Mouse (Mus musculus) limb, embryonic 11.5 days (tissue): ENCODE results near the gene Lcn4. TPM values are rescaled to one million over a fixed set of nuclear protein-coding genes. Genes with fewer than 3 reads are reported as not detected.
A peak's percentile ranks its signal among the peaks of the same experiment; 100 is the strongest.

Experiments
- ATAC-seq: fragments of 200-750 bp; cut with Nextera tagmentation; 2 replicates; pipeline ENCODE4 v1.8.0; 2017; ENCODE audit warnings: low read depth; ENCODE audit not compliant: insufficient number of reproducible peaks, low FRiP score, low TSS enrichment
- DNase-seq: peaks from one replicate; pipeline ENCODE4 v3.0.0-alpha.2; 2015; ENCODE audit warnings: low spot score
- H3K27ac ChIP-seq: fragments of 300-500 bp; sonication (generic); replicated peaks from 2 replicates; pipeline ENCODE4 v1.5.1; 2014; ENCODE audit warnings: low read depth, mild to moderate bottlenecking, low read length
- H3K27me3 ChIP-seq: fragments of 300-500 bp; sonication (generic); 2 replicates; pipeline ENCODE4 v1.6.1; 2014; ENCODE audit warnings: mild to moderate bottlenecking, low read length, mixed read lengths; ENCODE audit not compliant: control insufficient read depth, insufficient read depth
- H3K36me3 ChIP-seq: fragments of 300-500 bp; sonication (generic); 2 replicates; pipeline ENCODE4 v1.6.1; 2014; ENCODE audit warnings: mild to moderate bottlenecking, low read length, moderate library complexity, mixed read lengths; ENCODE audit not compliant: control insufficient read depth, insufficient read depth
- H3K4me1 ChIP-seq: fragments of 300-500 bp; sonication (generic); 2 replicates; pipeline ENCODE4 v1.6.1; 2014; ENCODE audit warnings: low read length, mixed read lengths; ENCODE audit not compliant: control insufficient read depth, insufficient read depth
- H3K4me2 ChIP-seq: fragments of 300-500 bp; sonication (generic); 2 replicates; pipeline ENCODE4 v1.6.1; 2014; ENCODE audit warnings: low read depth, mild to moderate bottlenecking, moderate library complexity; ENCODE audit not compliant: severe bottlenecking
- H3K4me3 ChIP-seq: fragments of 300-500 bp; sonication (generic); 2 replicates; pipeline ENCODE4 v1.5.1; 2014; ENCODE audit warnings: low read depth, low read length
- H3K9ac ChIP-seq: fragments of 300-500 bp; sonication (generic); 2 replicates; pipeline ENCODE4 v1.6.1; 2014; ENCODE audit warnings: mild to moderate bottlenecking, low read length
- H3K9me3 ChIP-seq: fragments of 300-500 bp; sonication (generic); 2 replicates; pipeline ENCODE4 v1.6.1; 2016; ENCODE audit warnings: low read length; ENCODE audit not compliant: control insufficient read depth
- WGBS: fragments of 180-500 bp; shearing (Covaris S2); extraction: QIAGEN DNeasy Blood & Tissue Kit; methylation state at CpG from one replicate; pipeline ENCODE4 v1.1.7; 2014; 5-methylcytosine and 5-hydroxymethylcytosine counted together
- polyA plus RNA-seq: library from polyadenylated mRNA; unstranded; fragments of >200 nt; fragmentation: Nextera tagmentation; extraction: Ambion mirVana; gene quantifications from 2 replicates; pipeline ENCODE4 v1.2.1, GENCODE M21; 2014

Gene Lcn4
- polyA plus RNA-seq, 1 experiment from 2014 or later, result not detected

DNA sequence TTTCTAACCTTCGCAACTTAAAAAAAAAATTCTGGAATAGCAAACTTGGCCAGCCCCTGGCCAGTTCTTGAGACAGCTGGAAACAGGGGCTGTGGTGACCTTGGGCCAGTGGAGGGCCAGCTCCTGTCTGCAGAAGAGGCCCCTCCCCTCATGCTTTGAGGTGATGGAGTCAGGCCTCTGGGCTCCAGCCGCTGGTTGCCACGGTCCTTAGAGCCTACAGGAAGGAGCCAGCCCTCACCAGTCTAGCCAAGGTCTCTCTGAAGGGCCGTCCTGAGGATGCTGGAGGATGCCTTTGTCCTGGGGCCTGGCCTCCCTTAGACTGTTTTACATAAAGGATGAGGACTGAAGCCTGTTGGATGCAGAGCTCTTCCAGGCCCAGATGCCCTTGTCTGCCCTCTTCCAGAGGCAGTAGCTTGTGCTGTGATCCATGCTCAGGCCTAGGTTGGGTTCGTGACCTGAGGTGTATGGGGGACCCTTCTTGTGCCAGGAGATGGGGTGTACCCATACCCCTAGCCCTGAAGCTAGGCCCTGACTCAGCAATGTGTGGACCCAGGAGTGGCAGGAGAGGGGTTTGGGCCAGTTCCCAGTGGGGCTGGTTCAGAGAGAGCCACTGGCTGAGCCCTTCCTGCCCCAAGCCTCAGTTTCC lies 42.2 kb downstream of the Lcn4 start:
- 0 out of 2 replicates have a peak overlapping the region, but pooled peaks have one; percentile 2 for H3K27ac ChIP-seq
- H3K4me2 ChIP-seq, result peak overlapping the region; percentile 93
- H3K27me3 ChIP-seq, result no peaks in the 10 kb centered on the region
- no peaks in the 10 kb centered on the region; the same call in 1 of the 2 replicates for H3K9me3 ChIP-seq
- DNase-seq (peak; percentile 64), ATAC-seq (peak; percentile 54)
- peak overlapping the region; percentile 65 for H3K4me3 ChIP-seq
- peaks cover 13% of the 10 kb centered on the region for H3K4me1 ChIP-seq
- WGBS, result 18% methylated on average over 5 of the region's 5 CpGs
- peak overlapping the region; percentile 94 for H3K9ac ChIP-seq
- no peaks in the 10 kb centered on the region for H3K36me3 ChIP-seq

DNA sequence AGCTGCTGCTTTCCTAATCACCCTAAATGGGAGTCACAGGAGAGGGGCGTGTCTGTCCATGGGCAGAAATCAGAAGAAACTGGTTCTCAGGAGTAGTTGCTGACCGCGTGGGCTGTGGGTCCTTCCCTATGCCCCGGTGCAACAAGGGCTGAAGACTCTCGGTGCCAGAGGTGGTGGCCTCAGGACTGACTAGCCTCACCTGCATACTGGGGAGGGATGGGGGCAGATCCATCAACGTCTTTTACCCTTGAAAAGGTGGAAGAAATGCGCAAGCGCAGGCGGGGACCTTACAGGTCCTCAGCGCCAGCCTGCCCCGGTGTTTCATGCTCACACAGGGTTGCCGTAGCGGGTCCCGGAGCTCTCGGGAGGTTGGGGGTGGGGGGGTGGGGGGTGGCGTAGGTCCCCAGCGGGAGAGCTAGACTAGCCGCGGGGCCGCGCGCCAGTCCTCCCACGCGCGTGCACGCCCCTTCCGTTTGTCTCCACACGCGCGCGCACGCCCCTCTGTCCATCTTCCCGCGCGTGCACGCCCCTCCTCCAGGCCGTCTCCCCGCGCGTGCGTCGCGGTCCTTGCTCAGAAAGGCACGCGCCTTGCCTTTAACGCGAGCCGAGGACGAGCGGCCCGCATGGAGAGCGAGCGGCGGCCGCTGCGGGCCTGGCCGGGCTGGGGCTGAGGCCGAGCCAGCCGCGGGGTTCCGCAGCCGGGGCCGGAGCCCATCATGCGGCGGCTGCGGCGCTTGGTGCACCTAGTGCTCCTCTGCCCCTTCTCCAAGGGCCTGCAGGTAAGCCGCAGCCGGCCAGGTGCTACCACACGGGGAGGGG lies 43.0 kb downstream of the Lcn4 start, which contains the start of gene Fam69b:
Gene Fam69b (plus strand): TSS at position 537 of the 819 bp plus-strand sequence.
- Histone ChIP-seq H3K9ac (peak within 1 kb of the TSS; percentile 94), H3K9me3 (no peaks in the 10 kb centered on the region; the same call in 1 of the 2 replicates), H3K4me1 (peaks cover 13% of the 10 kb centered on the region), H3K27me3 (no peaks in the 10 kb centered on the region), H3K36me3 (no peaks in the 10 kb centered on the region), H3K4me3 (peak within 1 kb of the TSS; percentile 65), H3K27ac (0 out of 2 replicates have a peak within 1 kb of the TSS, but pooled peaks have one; percentile 2), H3K4me2 (peak within 1 kb of the TSS; percentile 93)
- DNase-seq (peak; percentile 88), ATAC-seq (peak; percentile 46; the same call in 1 of the 2 replicates)
- under 1% methylated on average over 60 of the region's 70 CpGs for WGBS

DNA sequence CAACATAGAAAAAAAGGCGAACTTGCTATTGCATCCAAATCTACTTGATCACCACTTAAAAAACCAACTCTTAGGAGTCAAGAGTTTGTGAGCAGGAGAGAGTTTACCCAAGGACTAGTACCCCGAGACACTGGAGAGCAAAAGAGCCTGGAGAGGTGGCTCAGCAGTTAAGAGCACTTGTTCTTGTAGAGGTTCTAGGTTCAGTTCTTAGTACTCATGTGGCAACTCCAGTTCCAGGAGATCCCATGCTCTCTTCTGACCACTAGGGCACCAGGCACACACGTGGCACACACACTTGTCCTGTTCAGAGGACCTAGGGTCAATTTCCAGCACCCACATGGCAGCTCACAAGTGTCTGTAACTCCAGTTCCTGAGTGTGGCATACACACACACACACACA lies 45.0 kb downstream of the Lcn4 start:
- H3K4me2 ChIP-seq, result no peak overlapping the region
- no peak for DNase-seq
- no peak for ATAC-seq
- WGBS, result 79% methylated on average over 3 of the region's 3 CpGs
- no peaks in the 10 kb centered on the region for H3K36me3 ChIP-seq
- H3K4me3 ChIP-seq, result no peak overlapping the region
- H3K9ac ChIP-seq, result no peak overlapping the region
- H3K9me3 ChIP-seq, result no peaks in the 10 kb centered on the region; the same call in 1 of the 2 replicates
- peaks cover 13% of the 10 kb centered on the region for H3K4me1 ChIP-seq
- no peaks in the 10 kb centered on the region for H3K27me3 ChIP-seq
- no peak overlapping the region for H3K27ac ChIP-seq

DNA sequence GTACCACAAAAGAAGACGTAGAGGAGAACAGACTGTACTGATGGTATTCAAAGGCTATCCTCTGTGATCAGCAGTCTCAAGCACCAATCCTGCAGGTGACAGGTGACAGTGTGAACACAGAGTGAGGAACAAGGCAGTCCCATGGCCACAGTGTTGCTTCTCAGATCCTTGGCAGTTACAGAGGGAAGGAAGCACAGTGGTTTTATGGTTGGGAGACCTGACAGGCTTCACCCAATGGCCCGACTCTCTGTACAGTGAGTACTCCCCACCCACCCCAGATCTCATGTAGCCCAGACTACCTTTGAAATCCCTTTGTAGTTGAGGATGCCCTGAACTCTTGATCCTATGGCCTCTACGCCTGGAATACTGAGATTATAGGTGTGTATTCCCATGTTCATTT lies 45.7 kb downstream of the Lcn4 start:
- Histone ChIP-seq H3K27me3 (no peaks in the 10 kb centered on the region), H3K27ac (no peak overlapping the region), H3K4me1 (peaks cover 13% of the 10 kb centered on the region), H3K4me2 (no peak overlapping the region), H3K36me3 (no peaks in the 10 kb centered on the region), H3K9ac (no peak overlapping the region), H3K4me3 (no peak overlapping the region), H3K9me3 (no peaks in the 10 kb centered on the region; the same call in 1 of the 2 replicates)
- 80% methylated on average over 3 of the region's 3 CpGs for WGBS
- ATAC-seq (no peak), DNase-seq (no peak)

DNA sequence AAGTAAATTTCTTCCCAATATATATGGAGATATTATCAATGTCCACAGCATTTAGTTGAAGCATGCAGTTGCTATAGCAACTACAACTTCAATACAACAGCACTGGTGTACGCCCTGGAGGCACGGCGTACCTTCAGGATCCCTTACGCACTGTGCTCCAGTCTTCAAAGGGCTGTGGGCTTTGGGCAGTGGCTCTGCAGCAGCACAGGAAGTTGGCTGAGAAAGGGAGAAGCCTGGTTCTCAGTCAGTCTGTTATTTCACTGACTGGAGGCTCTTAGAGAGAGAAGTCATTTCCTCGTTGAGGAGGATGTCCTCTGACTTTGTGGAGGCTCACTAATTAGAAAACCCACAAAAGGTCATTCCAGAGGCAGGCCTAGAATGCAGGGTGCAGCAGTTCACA lies 48.1 kb downstream of the Lcn4 start:
- H3K9ac ChIP-seq, result no peak overlapping the region
- H3K4me1 ChIP-seq, result no peaks in the 10 kb centered on the region
- WGBS, result 63% methylated on average over 5 of the region's 5 CpGs

DNA sequence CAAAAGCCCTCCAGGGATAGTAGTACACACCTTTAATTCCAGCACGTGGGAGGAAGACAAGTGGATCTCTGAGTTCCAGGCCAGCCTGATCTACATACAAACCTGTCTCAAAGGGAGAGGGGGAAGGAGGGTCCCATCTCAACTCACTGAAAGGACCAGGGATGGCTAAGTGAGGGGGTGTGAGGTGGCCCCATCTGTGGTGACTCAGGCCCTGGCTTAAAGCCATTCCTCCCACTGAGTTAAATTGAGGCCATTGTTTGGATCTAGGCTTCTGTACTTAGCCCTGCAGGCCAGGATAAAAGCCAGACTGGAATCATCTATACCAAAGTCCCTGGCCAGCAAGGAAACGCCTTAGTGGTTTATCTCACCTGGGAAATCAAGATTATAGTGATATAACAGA lies 49.8 kb downstream of the Lcn4 start:
- H3K4me2 ChIP-seq, result no peak overlapping the region
- H3K36me3 ChIP-seq, result no peaks in the 10 kb centered on the region
- no peaks in the 10 kb centered on the region; the same call in 1 of the 2 replicates for H3K9me3 ChIP-seq
- no peaks in the 10 kb centered on the region for H3K27me3 ChIP-seq
- WGBS, result 51% methylated on average over 2 of the region's 2 CpGs
- ATAC-seq (no peak), DNase-seq (no peak)
- no peaks in the 10 kb centered on the region for H3K4me1 ChIP-seq
- no peak overlapping the region for H3K27ac ChIP-seq
- no peak overlapping the region for H3K4me3 ChIP-seq
- no peak overlapping the region for H3K9ac ChIP-seq

More for the DNA sequence above, 48.1 kb downstream of the Lcn4 start:
- no peak for DNase-seq
- Histone ChIP-seq H3K4me2 (no peak overlapping the region), H3K9me3 (no peaks in the 10 kb centered on the region; the same call in 1 of the 2 replicates), H3K27me3 (no peaks in the 10 kb centered on the region), H3K36me3 (no peaks in the 10 kb centered on the region), H3K27ac (no peak overlapping the region), H3K4me3 (no peak overlapping the region)
- no peak for ATAC-seq

DNA sequence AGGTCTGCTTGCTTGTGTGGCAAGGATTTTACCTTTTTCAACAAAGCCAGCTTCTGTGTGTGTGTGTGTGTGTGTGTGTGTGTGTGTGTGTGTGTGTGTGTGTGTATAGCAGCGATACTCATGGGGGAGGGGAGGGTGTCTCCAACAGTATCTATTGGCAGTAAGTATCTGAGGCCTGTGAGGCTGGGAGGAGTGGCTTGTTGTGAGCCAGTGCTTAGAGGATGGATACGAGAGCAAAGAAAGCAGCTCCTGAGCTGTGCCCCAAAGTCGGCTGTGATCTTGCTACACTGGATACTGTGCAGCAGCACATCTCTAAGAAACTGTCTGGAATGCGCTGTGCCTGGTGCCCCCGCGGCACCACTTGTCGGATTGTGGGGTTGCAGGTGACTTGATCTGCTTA lies 53.2 kb downstream of the Lcn4 start:
- 54% methylated on average over 7 of the region's 7 CpGs for WGBS

More for the DNA sequence above, 53.2 kb downstream of the Lcn4 start:
- Histone ChIP-seq H3K36me3 (no peaks in the 10 kb centered on the region), H3K9me3 (no peaks in the 10 kb centered on the region), H3K4me3 (no peak overlapping the region), H3K27ac (no peak overlapping the region), H3K4me1 (no peaks in the 10 kb centered on the region), H3K27me3 (no peaks in the 10 kb centered on the region), H3K4me2 (no peak overlapping the region), H3K9ac (no peak overlapping the region; the same call in 1 of the 2 replicates)
- DNase-seq (no peak), ATAC-seq (no peak)
